Mouse (Mus musculus): ENCODE data around the gene Cdc42bpg. TPM values are rescaled to one million over a fixed set of nuclear protein-coding genes. Genes with fewer than 3 reads are reported as not detected.

Gene Cdc42bpg
- total and polyA plus RNA-seq, 2 experiments, result 3.1 to 7.3 TPM

DNA sequence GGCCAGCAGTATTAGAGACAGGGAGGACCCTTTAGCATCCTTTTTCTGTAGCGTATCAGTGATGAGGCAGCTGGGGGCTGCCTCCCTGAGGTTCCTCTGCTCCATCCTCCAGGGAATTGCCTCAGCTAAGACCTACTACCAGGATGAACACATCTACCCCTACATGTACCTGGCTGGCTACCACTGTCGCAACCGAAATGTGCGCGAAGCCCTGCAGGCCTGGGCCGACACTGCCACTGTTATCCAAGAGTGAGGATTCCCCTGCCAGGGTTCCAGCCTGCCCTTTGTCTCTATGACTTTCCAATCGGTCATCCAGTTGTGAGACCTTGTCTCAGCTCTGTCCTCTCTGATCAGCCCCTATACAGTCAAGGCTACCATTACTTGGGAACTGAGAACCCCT lies 31.9 kb downstream of the Cdc42bpg start:
- Histone ChIP-seq H3K4me1 (ENCODE audit: control insufficient read depth, insufficient read depth, low read length) (peaks cover 11% of the 10 kb centered on the region), H3K4me3 (ENCODE audit: insufficient read depth, low read depth, low read length) (no peak overlapping the region), H3K27me3 (ENCODE audit: control insufficient read depth, insufficient read depth, low read length) (no peaks in the 10 kb centered on the region), H3K27ac (replicated peaks; ENCODE audit: insufficient read depth, low read depth, low read length) (no peak overlapping the region), H3K36me3 (ENCODE audit: control insufficient read depth, insufficient read depth, low read length) (peaks cover 4% of the 10 kb centered on the region; the same call in 1 of the 2 replicates), H3K79me2 (ENCODE audit: control insufficient read depth, insufficient read depth, low read length) (peaks cover 3% of the 10 kb centered on the region; the same call in 1 of the 2 replicates), H3K9ac (ENCODE audit: low read depth, low read length) (no peak overlapping the region)
- DNase-seq (ENCODE audit: extremely low read depth, low read depth, low spot score), result no peak
- TF ChIP-seq CTCF (IDR thresholded peaks at IDR 0.05; ENCODE audit: low read depth, low read length), result no peak
- 89% methylated on average over 7 of the region's 7 CpGs for WGBS

- no peak for TF ChIP-seq CTCF (IDR thresholded peaks at IDR 0.05; ENCODE audit: low read depth, low read length)
- no peak for TF ChIP-seq POLR2A (IDR thresholded peaks at IDR 0.05; ENCODE audit: extremely low read depth, insufficient read depth, low read length)
- Histone ChIP-seq H3K36me3 (ENCODE audit: control insufficient read depth, insufficient read depth, low read length) (peaks cover 4% of the 10 kb centered on the region; the same call in 1 of the 2 replicates), H3K4me1 (ENCODE audit: control insufficient read depth, insufficient read depth, low read length) (peaks cover 11% of the 10 kb centered on the region), H3K27me3 (ENCODE audit: control insufficient read depth, insufficient read depth, low read length) (no peaks in the 10 kb centered on the region), H3K27ac (replicated peaks; ENCODE audit: insufficient read depth, low read depth, low read length) (no peak overlapping the region), H3K9ac (ENCODE audit: low read depth, low read length) (no peak overlapping the region), H3K79me2 (ENCODE audit: control insufficient read depth, insufficient read depth, low read length) (peaks cover 3% of the 10 kb centered on the region; the same call in 1 of the 2 replicates), H3K4me3 (ENCODE audit: insufficient read depth, low read depth, low read length) (no peak overlapping the region)
- WGBS, result 94% methylated on average over 11 of the region's 11 CpGs
- DNase-seq (ENCODE audit: extremely low read depth, low read depth, low spot score), result no peak
Observed at GRCm38 (mm10) chr19:6338716-6339115, 32.5 kb downstream of the Cdc42bpg start.

DNA sequence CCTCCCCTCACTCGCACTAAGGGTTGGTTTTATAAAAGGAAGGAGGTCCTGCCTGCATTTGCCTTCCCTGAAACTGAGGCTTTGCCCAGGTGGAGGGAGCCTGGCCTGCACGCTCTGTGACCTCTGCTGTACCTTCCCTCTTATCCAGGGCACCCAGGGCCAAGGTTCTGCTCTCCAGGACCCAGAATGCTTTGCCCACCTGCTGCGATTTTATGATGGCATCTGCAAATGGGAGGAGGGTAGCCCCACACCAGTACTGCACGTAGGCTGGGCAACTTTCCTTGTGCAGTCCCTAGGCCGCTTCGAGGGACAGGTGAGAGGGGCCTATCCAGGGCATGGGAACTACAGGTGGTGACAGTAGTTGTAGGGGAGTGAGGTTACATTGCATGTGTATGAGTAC lies 32.9 kb downstream of the Cdc42bpg start:
- Histone ChIP-seq H3K4me3 (ENCODE audit: insufficient read depth, low read depth, low read length) (no peak overlapping the region), H3K27me3 (ENCODE audit: control insufficient read depth, insufficient read depth, low read length) (no peaks in the 10 kb centered on the region), H3K36me3 (ENCODE audit: control insufficient read depth, insufficient read depth, low read length) (peaks cover 4% of the 10 kb centered on the region; the same call in 1 of the 2 replicates), H3K4me1 (ENCODE audit: control insufficient read depth, insufficient read depth, low read length) (peaks cover 9% of the 10 kb centered on the region), H3K9ac (ENCODE audit: low read depth, low read length) (no peak overlapping the region), H3K27ac (replicated peaks; ENCODE audit: insufficient read depth, low read depth, low read length) (no peak overlapping the region), H3K79me2 (ENCODE audit: control insufficient read depth, insufficient read depth, low read length) (peaks cover 3% of the 10 kb centered on the region; the same call in 1 of the 2 replicates)
- no peak for TF ChIP-seq POLR2A (IDR thresholded peaks at IDR 0.05; ENCODE audit: extremely low read depth, insufficient read depth, low read length)
- no peak for TF ChIP-seq CTCF (IDR thresholded peaks at IDR 0.05; ENCODE audit: low read depth, low read length)
- no peak for DNase-seq (ENCODE audit: extremely low read depth, low read depth, low spot score)
- WGBS, result 96% methylated on average over 6 of the region's 6 CpGs

DNA sequence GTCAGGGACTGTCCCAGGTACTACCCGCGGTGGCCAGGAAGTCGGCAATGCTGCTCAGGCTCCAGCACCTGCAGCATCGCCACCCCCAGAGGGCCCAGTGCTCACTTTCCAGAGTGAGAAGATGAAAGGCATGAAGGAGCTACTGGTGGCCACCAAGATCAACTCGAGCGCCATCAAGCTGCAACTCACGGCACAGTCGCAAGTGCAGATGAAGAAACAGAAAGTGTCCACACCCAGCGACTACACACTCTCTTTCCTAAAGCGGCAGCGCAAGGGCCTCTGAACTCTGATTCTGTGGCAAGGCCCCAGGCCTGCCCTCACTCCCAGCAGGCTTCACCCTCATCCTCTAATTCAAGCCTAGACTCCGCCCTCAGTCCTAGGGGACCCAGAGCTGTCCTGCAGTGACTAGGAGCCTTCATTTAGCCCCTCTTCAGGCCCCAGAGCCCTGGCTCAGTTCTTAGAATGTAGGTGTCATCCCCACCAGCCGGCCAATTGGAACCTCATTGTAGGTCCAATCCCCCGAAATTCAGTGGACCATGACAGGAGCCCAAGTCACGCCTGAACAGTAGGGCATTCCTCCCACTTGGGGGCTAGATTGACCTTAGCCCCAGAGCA lies 33.7 kb downstream of the Cdc42bpg start:
- DNase-seq (ENCODE audit: extremely low read depth, low read depth, low spot score), result no peak
- WGBS, result 78% methylated on average over 15 of the region's 15 CpGs
- H3K27me3 ChIP-seq (ENCODE audit: control insufficient read depth, insufficient read depth, low read length), result no peaks in the 10 kb centered on the region
- H3K79me2 ChIP-seq (ENCODE audit: control insufficient read depth, insufficient read depth, low read length), result peaks cover 3% of the 10 kb centered on the region; the same call in 1 of the 2 replicates
- H3K36me3 ChIP-seq (ENCODE audit: control insufficient read depth, insufficient read depth, low read length), result peaks cover 4% of the 10 kb centered on the region; the same call in 1 of the 2 replicates
- H3K4me3 ChIP-seq (ENCODE audit: insufficient read depth, low read depth, low read length), result no peak overlapping the region; the same call in 1 of the 2 replicates
- H3K4me1 ChIP-seq (ENCODE audit: control insufficient read depth, insufficient read depth, low read length), result peaks cover 6% of the 10 kb centered on the region
- TF ChIP-seq CTCF (IDR thresholded peaks at IDR 0.05; ENCODE audit: low read depth, low read length) (peak; percentile 53), POLR2A (IDR thresholded peaks at IDR 0.05; ENCODE audit: extremely low read depth, insufficient read depth, low read length) (no peak)
- peak overlapping the region; percentile 67 for H3K27ac ChIP-seq (replicated peaks; ENCODE audit: insufficient read depth, low read depth, low read length)
- H3K9ac ChIP-seq (ENCODE audit: low read depth, low read length), result 0 out of 2 replicates have a peak overlapping the region, but pooled peaks have one; percentile 16

GRCm38 (mm10) chr19:6340524-6341452 lies 34.5 kb downstream of the Cdc42bpg start, which contains the start of gene Map4k2:
TSS of gene Map4k2 (plus strand) at chr19:6341135.
- H3K36me3 ChIP-seq (ENCODE audit: control insufficient read depth, insufficient read depth, low read length), result peaks cover 4% of the 10 kb centered on the region; the same call in 1 of the 2 replicates
- peaks cover 4% of the 10 kb centered on the region for H3K4me1 ChIP-seq (ENCODE audit: control insufficient read depth, insufficient read depth, low read length)

More at GRCm38 (mm10) chr19:6340524-6341452, 34.5 kb downstream of the Cdc42bpg start, which contains the start of gene Map4k2:
- peak; percentile 74 for DNase-seq (ENCODE audit: extremely low read depth, low read depth, low spot score)
- WGBS, result 4% methylated on average over 71 of the region's 72 CpGs
- H3K27ac ChIP-seq (replicated peaks; ENCODE audit: insufficient read depth, low read depth, low read length), result peak within 1 kb of the TSS; percentile 67
- no peaks in the 10 kb centered on the region for H3K79me2 ChIP-seq (ENCODE audit: control insufficient read depth, insufficient read depth, low read length)
- TF ChIP-seq CTCF (IDR thresholded peaks at IDR 0.05; ENCODE audit: low read depth, low read length), result 0 out of 2 replicates have a peak, but pooled peaks have one; percentile 12
- 0 out of 2 replicates have a peak, but pooled peaks have one; percentile 25 for TF ChIP-seq POLR2A (IDR thresholded peaks at IDR 0.05; ENCODE audit: extremely low read depth, insufficient read depth, low read length)
- no peaks in the 10 kb centered on the region for H3K27me3 ChIP-seq (ENCODE audit: control insufficient read depth, insufficient read depth, low read length)
- H3K9ac ChIP-seq (ENCODE audit: low read depth, low read length), result peak within 1 kb of the TSS; percentile 94
- peak within 1 kb of the TSS; percentile 92 for H3K4me3 ChIP-seq (ENCODE audit: insufficient read depth, low read depth, low read length)
